Mouse (Mus musculus) kidney, embryonic 16.5 days (tissue): ENCODE measurements around the gene Nedd9. TPM values are rescaled to one million over a fixed set of nuclear protein-coding genes. Genes with fewer than 3 reads are reported as not detected.

ENCODE experiments used
- polyA plus RNA-seq: library from polyadenylated mRNA; unstranded; fragments of >200 nt; fragmentation: Nextera tagmentation; extraction: Ambion mirVana; gene quantifications from 2 replicates; pipeline ENCODE4 v1.2.1, GENCODE M21; 2015

Gene Nedd9
- polyA plus RNA-seq, 1 experiment from 2014 or later = 27.9 TPM

Other genes starting within 250 kb of the Nedd9 start
- 10.0 and 10.8 TPM in 2 replicates for gene Smim13, start 237.5 kb downstream of the Nedd9 start, polyA plus RNA-seq
- not detected in 2 replicates for gene Gm17364, start 213.4 kb downstream of the Nedd9 start, polyA plus RNA-seq
- gene Tmem170b, start 118.5 kb upstream of the Nedd9 start, polyA plus RNA-seq = 9.0 and 10.2 TPM in 2 replicates